Mouse (Mus musculus) mesoderm, embryonic 11.5 days (tissue): ENCODE data around the gene Zfp866.

Source experiments
- DNase-seq: peaks from one replicate; pipeline ENCODE4 v3.0.0-alpha.2; 2012; ENCODE audit warnings: low read depth, low spot score

The Zfp866 gene

GRCm38 (mm10) chr8:69797661-69798060 lies 6.7 kb upstream of the Zfp866 start:
- no peak for DNase-seq

DNA sequence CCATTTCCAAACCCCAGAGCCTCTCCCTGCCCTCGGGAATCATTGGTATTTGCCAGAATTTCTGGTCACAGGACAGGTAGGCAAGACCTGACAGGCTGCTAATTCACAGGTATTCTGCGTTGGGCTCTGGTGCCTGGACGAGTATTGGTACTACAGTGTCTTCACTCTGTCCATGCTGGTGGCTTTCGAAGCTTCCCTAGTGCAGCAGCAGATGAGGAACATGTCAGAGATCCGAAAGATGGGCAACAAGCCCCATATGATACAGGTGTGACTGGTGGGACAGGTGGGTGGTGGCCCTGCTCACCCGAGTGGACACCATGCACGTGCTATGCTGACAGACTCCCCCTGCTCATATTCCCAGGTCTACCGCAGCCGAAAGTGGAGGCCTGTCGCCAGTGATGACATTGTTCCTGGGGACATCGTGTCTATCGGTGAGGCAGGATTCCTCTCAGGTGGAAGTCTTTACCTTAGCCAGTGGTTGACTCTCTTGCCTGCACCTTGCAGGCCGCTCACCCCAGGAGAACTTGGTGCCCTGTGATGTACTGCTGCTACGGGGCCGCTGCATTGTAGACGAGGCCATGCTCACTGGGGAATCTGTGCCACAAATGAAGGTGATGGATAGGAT lies 5.9 kb upstream of the Zfp866 start:
- DNase-seq: no peak

- DNase-seq: no peak
Measured at GRCm38 (mm10) chr8:69794901-69795300, 3.9 kb upstream of the Zfp866 start.

GRCm38 (mm10) chr8:69794096-69794495 lies 3.1 kb upstream of the Zfp866 start:
- no peak for DNase-seq

DNA sequence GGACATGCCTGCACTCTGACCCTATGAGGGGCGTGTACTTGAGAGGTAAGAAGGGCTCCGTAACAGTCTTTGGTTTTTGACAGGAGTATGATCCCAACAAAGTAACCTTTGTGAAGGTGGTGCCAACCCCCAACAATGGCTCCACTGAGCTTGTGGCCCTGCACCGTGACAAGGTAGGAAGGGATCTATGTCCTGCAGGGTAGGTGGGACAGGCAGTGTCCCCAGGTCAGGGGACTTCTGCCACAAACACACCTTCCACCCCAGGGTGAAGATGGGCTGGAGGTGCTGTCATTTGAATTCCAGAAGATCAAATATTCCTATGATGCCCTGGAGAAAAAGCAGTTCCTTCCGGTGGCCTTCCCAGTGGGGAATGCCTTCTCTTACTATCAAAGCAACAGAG lies 2.7 kb upstream of the Zfp866 start:
- no peak for DNase-seq

GRCm38 (mm10) chr8:69791415-69792068 lies 564 bp upstream of the Zfp866 start:
- DNase-seq: peak; percentile 39

DNA sequence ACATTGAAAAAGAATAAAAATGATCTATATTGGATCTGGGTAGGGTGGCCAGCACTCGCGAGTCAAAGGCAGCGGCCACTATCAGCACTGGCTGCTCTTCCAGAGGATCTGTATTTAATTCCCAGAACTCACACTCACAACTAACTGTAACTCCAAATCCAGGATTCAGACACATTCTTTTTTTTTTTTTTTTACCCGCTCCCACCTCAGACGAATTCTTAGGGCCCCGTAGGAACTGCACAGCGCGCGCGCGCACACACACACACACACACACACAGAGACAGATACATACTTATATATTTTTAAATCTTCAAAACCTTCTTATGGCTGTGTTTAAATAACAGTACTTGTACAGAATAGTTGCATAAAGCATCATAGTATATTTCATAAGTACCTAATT lies 614 bp downstream of the Zfp866 start:
- peak; percentile 15 for DNase-seq

DNA sequence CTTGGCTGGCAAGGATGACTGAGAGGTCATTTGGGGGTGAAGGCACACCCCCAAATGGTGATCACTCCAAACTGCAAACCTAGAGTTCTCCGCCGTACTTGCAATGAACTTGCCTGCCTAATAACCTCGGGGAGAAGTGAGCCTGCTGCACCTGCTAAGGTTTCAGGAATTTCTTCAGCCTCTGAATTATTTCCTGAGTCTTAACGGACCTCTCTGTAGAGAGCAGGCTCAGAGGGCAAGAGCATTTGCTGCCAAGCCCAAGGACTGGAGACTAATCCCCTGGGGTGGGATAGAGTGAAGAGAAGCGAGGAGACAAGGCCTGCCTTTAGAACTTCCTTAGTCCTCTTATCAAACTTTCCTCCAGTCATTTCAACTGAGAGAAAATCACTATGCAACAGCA lies 1.2 kb downstream of the Zfp866 start:
- DNase-seq: no peak

DNA sequence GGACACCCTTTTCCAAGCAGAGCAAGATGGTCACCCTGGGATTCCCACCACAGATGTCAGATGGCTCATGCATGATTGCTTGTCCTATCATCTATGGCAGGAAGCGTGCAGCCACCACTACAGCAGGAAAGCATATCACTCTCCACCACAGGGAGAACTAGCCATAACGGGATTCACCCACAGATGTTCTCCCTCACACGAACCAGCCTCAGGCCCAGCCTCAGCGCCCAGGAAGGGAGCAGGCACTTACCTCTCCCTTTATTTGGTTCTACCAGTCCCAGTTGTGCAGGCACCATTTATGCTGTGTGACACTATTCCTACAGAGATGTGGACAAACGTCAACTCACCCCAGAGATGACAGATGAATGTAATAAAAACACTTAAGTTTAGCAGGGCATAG lies 1.9 kb downstream of the Zfp866 start:
- no peak for DNase-seq

DNA sequence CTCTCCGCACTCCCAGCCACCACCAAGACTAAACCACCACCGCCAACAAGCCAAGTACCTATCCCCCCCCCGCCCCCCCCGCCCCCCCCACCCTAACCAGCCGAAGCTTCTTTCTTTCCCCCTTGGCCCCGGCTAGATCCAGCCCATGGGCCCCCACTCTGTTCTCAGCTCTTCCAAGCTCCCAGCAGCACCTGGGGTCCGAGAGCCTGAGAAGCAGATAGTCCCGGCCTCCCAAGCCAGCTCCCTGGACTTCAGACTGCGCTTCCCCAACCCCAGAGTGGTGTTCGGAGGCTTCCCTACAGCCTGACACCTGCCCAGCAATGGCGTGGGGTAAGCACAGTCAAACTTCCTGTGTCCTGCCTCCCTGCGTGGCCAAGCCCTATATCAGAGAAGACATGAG lies 13.9 kb downstream of the Zfp866 start:
- DNase-seq: no peak

DNA sequence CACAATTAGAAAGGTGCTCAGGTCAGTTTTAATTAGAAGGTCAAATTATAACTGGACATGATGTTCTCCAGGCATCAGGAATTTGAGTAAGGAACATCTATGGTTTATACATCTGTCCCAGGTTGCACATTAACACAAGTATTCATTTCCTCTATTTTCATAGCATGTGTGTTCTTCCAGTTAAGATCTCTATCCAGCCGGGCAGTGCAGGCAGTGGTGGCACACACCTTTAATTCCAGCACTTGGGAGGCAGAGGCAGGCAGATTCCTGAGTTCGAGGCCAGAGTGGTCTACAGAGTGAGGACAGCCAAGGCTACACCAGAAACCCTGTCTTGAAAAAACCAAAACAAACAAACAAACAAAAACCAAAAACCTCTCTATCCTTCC lies 15.8 kb downstream of the Zfp866 start:
- DNase-seq: no peak

GRCm38 (mm10) chr8:69774503-69775148 lies 16.4 kb downstream of the Zfp866 start, which contains the start of gene Gm20422:
Gene Gm20422 (minus strand): TSS chr8:69774886.
- peak; percentile 97 for DNase-seq

- DNase-seq: no peak
Measured at GRCm38 (mm10) chr8:69772106-69772505, 18.9 kb downstream of the Zfp866 start.

- DNase-seq: no peak
Measured at GRCm38 (mm10) chr8:69771221-69771620, 19.8 kb downstream of the Zfp866 start.

- no peak for DNase-seq
Measured at GRCm38 (mm10) chr8:69761814-69762445, 29.0 kb downstream of the Zfp866 start.

GRCm38 (mm10) chr8:69758316-69758715 lies 32.7 kb downstream of the Zfp866 start:
- DNase-seq: no peak

DNA sequence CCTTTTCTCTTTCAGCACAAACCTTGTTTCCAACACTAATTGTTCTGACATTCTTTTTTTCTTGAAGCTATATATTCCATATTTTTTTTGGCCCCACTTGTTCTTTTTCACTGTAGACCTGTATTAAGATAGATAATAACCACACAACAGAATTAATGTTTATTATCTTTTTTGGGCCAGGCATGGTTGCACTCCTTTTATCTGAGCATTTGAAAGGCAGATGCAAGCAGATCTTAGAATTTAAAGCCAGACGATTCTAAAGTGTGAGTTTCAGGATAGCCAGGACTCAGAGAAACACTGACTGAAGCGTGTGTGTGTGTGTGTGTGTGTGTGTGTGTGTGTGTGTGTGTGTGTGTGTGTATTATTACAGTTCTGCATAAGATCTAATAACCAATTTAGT lies 38.5 kb downstream of the Zfp866 start:
- DNase-seq: no peak

DNA sequence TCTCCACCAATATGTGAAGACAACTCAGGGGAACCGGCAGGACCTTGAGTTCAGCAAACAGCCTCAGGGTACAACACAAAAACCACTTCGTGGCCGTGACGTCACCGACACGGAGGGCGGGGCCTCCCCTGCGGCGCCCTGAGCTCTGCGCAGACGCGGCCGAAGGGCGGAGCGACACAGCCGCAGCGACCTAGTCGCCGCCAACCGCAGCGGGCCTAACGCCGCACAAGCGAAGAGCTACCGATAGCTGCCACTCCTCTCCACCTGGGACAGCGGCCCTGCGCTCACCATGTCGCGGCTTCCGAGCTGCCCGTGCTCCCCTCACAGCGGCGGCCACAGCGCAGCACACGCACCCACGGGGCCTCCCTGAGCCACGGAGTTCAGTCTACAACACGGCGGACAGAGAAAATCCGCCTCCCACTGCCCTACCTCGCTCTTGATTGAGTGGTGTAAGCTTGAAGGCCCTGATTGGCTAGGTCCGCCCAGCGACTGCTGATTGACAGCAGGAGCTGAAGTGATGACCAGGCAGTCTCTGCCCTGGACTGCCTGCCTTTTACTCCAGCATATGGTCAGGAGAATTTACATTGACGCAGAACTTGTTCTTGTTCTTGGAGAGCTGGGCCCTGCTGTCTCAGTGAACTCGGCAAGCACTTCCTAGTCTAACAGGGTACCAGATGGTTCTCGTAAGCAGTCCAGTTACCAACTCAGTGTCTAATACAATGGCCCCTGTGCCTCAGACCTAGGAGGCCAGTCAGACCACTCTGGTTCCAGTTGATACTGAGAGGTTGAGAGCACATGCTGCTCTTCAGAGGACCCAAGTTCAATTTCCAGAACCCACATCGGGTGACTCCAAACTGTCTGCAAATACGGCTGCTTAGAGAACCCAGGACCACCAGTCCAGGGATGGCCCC lies 41.2 kb downstream of the Zfp866 start, which contains the start of gene Zfp963:
Zfp963 (minus strand) TSS at position 427 of the 911 bp plus-strand sequence.
- DNase-seq: peak; percentile 97

DNA sequence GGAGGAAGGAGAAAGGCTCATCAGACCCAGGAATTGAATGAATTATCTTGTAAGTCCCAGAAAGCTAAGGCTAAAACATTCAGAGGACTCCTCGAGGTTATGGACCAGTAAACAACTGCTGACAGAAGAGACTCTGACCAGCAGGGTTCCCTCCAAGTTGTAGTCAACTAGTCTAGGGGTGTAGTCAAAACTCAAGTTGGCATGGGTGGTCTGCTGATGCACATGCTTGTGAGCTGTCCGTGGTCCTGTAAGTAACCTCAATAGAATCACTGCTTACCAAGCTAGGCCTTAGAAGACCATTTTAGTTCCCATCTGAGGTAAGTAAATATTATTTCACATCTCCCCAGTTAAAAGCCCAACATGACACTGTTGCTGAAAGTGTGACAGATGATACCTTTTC lies 49.7 kb downstream of the Zfp866 start:
- DNase-seq: peak; percentile 21

DNA sequence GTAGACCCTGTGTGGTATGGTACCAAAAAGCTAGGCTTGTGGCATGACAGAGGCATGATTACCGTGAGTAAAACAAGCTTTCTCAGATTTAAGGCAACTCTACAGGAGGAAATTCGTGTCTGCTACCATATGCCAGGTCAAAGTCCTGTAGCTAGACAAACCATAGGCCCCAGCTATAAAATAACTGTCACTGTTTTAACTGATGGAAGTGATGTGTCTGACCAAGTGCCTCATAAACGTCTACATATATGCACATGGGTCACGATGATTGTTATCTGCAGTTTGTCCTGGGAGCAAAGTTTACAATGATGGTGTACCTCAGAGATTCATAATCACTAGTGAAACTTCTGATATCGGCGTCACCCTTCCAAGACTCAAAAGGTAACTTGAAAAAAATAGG lies 50.2 kb downstream of the Zfp866 start:
- DNase-seq: no peak

GRCm38 (mm10) chr8:69735495-69735894 lies 55.5 kb downstream of the Zfp866 start:
- DNase-seq: no peak

DNA sequence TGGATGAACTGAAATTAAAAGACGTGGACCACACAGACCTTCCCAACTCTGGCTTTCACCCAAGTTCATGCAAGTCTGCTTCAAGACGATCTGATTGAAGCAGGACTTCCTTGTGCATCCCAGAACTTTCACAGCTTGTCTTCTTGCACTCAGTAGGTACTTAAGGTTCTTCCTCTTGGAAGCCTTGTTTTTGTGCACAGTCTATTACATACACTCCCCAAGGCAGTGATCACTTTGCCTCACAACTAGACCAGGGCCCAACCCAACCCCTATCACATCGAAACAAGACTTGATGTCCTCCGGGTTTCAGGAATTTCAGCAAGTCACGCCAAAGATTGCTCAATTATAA lies 73.8 kb downstream of the Zfp866 start:
- no peak for DNase-seq
